Mouse (Mus musculus) liver, adult 2 months (tissue): Measurements from ENCODE around the gene Inpp5k. TPM values are rescaled to one million over a fixed set of nuclear protein-coding genes. Genes with fewer than 3 reads are reported as not detected.
A peak's percentile ranks its signal among the peaks of the same experiment; 100 is the strongest.
"Not testable (repeated sequence)": the region's sequence is repeated elsewhere in the genome, so short reads cannot be mapped to it uniquely, and the experiment has no call there.

ENCODE experiments used
- DNase-seq: peaks from one replicate; pipeline ENCODE4 v3.0.0-alpha.2; 2011; ENCODE audit warnings: low read depth, low spot score; ENCODE audit errors: extremely low read depth
- H3K27ac ChIP-seq: fragments of 200-500 bp; replicated peaks from 2 replicates; pipeline ENCODE4 v1.5.1; 2012; ENCODE audit warnings: low read depth, mild to moderate bottlenecking, control low read depth, inconsistent platforms, low read length; ENCODE audit not compliant: insufficient read depth
- H3K27me3 ChIP-seq: fragments of 200-500 bp; 2 replicates; pipeline ENCODE4 v1.6.1; 2012; ENCODE audit warnings: mild to moderate bottlenecking, moderate library complexity, low read length, inconsistent platforms; ENCODE audit not compliant: control insufficient read depth, insufficient read depth
- H3K36me3 ChIP-seq: fragments of 200-500 bp; 2 replicates; pipeline ENCODE4 v1.6.1; 2012; ENCODE audit warnings: low read length, inconsistent platforms; ENCODE audit not compliant: control insufficient read depth, insufficient read depth
- H3K4me1 ChIP-seq: fragments of 200-500 bp; 2 replicates; pipeline ENCODE4 v1.6.1; 2011; ENCODE audit warnings: low read length; ENCODE audit not compliant: control insufficient read depth, insufficient read depth
- H3K4me3 ChIP-seq: fragments of 200-500 bp; 2 replicates; pipeline ENCODE4 v1.5.1; 2011; ENCODE audit warnings: low read depth, mild to moderate bottlenecking, control low read depth, low read length, moderate library complexity; ENCODE audit not compliant: insufficient read depth
- H3K79me2 ChIP-seq: fragments of 200-500 bp; 2 replicates; pipeline ENCODE4 v1.6.1; 2012; ENCODE audit warnings: inconsistent platforms, mild to moderate bottlenecking, low read length, moderate library complexity; ENCODE audit not compliant: control insufficient read depth, insufficient read depth
- H3K9ac ChIP-seq: fragments of 200-500 bp; 2 replicates; pipeline ENCODE4 v1.6.1; 2012; ENCODE audit warnings: low read depth, mild to moderate bottlenecking, control low read depth, inconsistent platforms, low read length
- CTCF ChIP-seq: fragments of 200-500 bp; IDR thresholded peaks from 2 replicates; pipeline ENCODE4 v1.5.1; 2011; ENCODE audit warnings: low read depth, low read length, control low read depth
- POLR2A ChIP-seq: fragments of 200-500 bp; IDR thresholded peaks from 2 replicates; pipeline ENCODE4 v1.6.1; 2011; ENCODE audit warnings: low read length, control low read depth; ENCODE audit not compliant: insufficient read depth; ENCODE audit errors: extremely low read depth
- WGBS: fragments of 180-500 bp; shearing (Covaris S2); methylation state at CpG from one replicate; pipeline ENCODE4 v1.1.7; 2018; 5-methylcytosine and 5-hydroxymethylcytosine counted together
- polyA plus RNA-seq: library from polyadenylated mRNA; depleted of rRNA; stranded (reverse); fragments of >200 nt; gene quantifications from 2 replicates; pipeline ENCODE4 v1.2.3, GENCODE M21; 2012
- total RNA-seq: library from RNA; depleted of rRNA; stranded (reverse); fragments of >200 nt; gene quantifications from 2 replicates; pipeline ENCODE4 v1.2.3, GENCODE M21; 2014

Gene Inpp5k
- total and polyA plus RNA-seq, 2 experiments = 12.3 to 17.2 TPM

- Histone ChIP-seq H3K36me3 (peaks cover 18% of the 10 kb centered on the region; the same call in 1 of the 2 replicates), H3K9ac (no peak overlapping the region), H3K27ac (peak overlapping the region; percentile 31; the same call in 1 of the 2 replicates), H3K27me3 (no peaks in the 10 kb centered on the region), H3K4me3 (no peak overlapping the region), H3K79me2 (no peaks in the 10 kb centered on the region; the same call in 1 of the 2 replicates), H3K4me1 (peaks cover 15% of the 10 kb centered on the region)
- no peak for DNase-seq
- 57% methylated on average over 7 of the region's 7 CpGs for WGBS
- no peak for TF ChIP-seq CTCF
- TF ChIP-seq POLR2A = no peak
Measured at GRCm38 (mm10) chr11:75595816-75596215, 35.0 kb upstream of the Inpp5k start.

- TF ChIP-seq CTCF (no peak), POLR2A (no peak)
- WGBS = 34% methylated on average over 3 of the region's 3 CpGs
- peak; percentile 63 for DNase-seq
- Histone ChIP-seq H3K27ac (no peak overlapping the region), H3K79me2 (no peaks in the 10 kb centered on the region; the same call in 1 of the 2 replicates), H3K27me3 (no peaks in the 10 kb centered on the region), H3K9ac (no peak overlapping the region), H3K4me1 (peaks cover 13% of the 10 kb centered on the region), H3K36me3 (peaks cover 22% of the 10 kb centered on the region; the same call in 1 of the 2 replicates), H3K4me3 (no peak overlapping the region)
Measured at GRCm38 (mm10) chr11:75596726-75597255, 34.0 kb upstream of the Inpp5k start.

- no peaks in the 10 kb centered on the region; the same call in 1 of the 2 replicates for H3K79me2 ChIP-seq
- DNase-seq = no peak
- WGBS = 93% methylated on average over 6 of the region's 6 CpGs
- H3K9ac ChIP-seq = no peak overlapping the region
- H3K36me3 ChIP-seq = peaks cover 26% of the 10 kb centered on the region; the same call in 1 of the 2 replicates
- H3K4me3 ChIP-seq = no peak overlapping the region
- H3K4me1 ChIP-seq = peaks cover 13% of the 10 kb centered on the region
- no peaks in the 10 kb centered on the region for H3K27me3 ChIP-seq
- TF ChIP-seq CTCF (no peak), POLR2A (no peak)
- no peak overlapping the region for H3K27ac ChIP-seq
Measured at GRCm38 (mm10) chr11:75598004-75598403, 32.8 kb upstream of the Inpp5k start.

- H3K9ac ChIP-seq, H3K27me3 ChIP-seq, H3K79me2 ChIP-seq, H3K4me3 ChIP-seq, H3K27ac ChIP-seq, DNase-seq: not testable (repeated sequence)
- WGBS = 97% methylated on average over 17 of the region's 17 CpGs
- H3K4me1 ChIP-seq = peaks cover 13% of the 10 kb centered on the region
- peaks cover 27% of the 10 kb centered on the region; the same call in 1 of the 2 replicates for H3K36me3 ChIP-seq
Measured at GRCm38 (mm10) chr11:75599802-75600201, 31.0 kb upstream of the Inpp5k start.

GRCm38 (mm10) chr11:75604826-75605225, 26.0 kb upstream of the Inpp5k start:
- Histone ChIP-seq H3K79me2 (no peaks in the 10 kb centered on the region; the same call in 1 of the 2 replicates), H3K4me1 (peaks cover 2% of the 10 kb centered on the region; the same call in 1 of the 2 replicates), H3K4me3 (no peak overlapping the region), H3K36me3 (peaks cover 31% of the 10 kb centered on the region), H3K27me3 (no peaks in the 10 kb centered on the region), H3K27ac (no peak overlapping the region), H3K9ac (no peak overlapping the region)
- WGBS = 67% methylated on average over 5 of the region's 5 CpGs
- no peak for DNase-seq
- no peak for TF ChIP-seq POLR2A
- no peak for TF ChIP-seq CTCF

GRCm38 (mm10) chr11:75605318-75605717, 25.5 kb upstream of the Inpp5k start:
- Histone ChIP-seq H3K4me3 (no peak overlapping the region), H3K4me1 (peaks cover 2% of the 10 kb centered on the region; the same call in 1 of the 2 replicates), H3K9ac (no peak overlapping the region), H3K27me3 (no peaks in the 10 kb centered on the region), H3K27ac (no peak overlapping the region), H3K36me3 (peaks cover 31% of the 10 kb centered on the region), H3K79me2 (no peaks in the 10 kb centered on the region; the same call in 1 of the 2 replicates)
- 54% methylated on average over 1 of the region's 1 CpGs for WGBS
- TF ChIP-seq CTCF (no peak), POLR2A (no peak)
- DNase-seq = no peak
